Mouse (Mus musculus) thymus, adult 2 months (tissue): ENCODE measurements around the gene Cacnb4. TPM values are rescaled to one million over a fixed set of nuclear protein-coding genes. Genes with fewer than 3 reads are reported as not detected.

ENCODE experiments used
- DNase-seq: peaks from one replicate; pipeline ENCODE4 v3.0.0; 2021
- H3K27ac ChIP-seq: fragments of 200-500 bp; 2 replicates; pipeline ENCODE4 v1.5.1; 2012; ENCODE audit warnings: low read length, control low read depth; ENCODE audit not compliant: control insufficient read depth, insufficient read depth
- H3K27me3 ChIP-seq: fragments of 200-500 bp; 2 replicates; pipeline ENCODE4 v1.6.1; 2012; ENCODE audit warnings: mild to moderate bottlenecking, low read length, moderate library complexity, mixed read lengths; ENCODE audit not compliant: control insufficient read depth, insufficient read depth
- H3K36me3 ChIP-seq: fragments of 200-500 bp; 2 replicates; pipeline ENCODE4 v1.6.1; 2012; ENCODE audit warnings: mild to moderate bottlenecking, low read length, moderate library complexity; ENCODE audit not compliant: control insufficient read depth, insufficient read depth
- H3K4me1 ChIP-seq: fragments of 200-500 bp; replicated peaks from 2 replicates; pipeline ENCODE4 v1.6.1; 2012; ENCODE audit warnings: low read length; ENCODE audit not compliant: control insufficient read depth, insufficient read depth
- H3K4me3 ChIP-seq: fragments of 200-500 bp; 2 replicates; pipeline ENCODE4 v1.5.1; 2012; ENCODE audit warnings: mild to moderate bottlenecking, low read length, control low read depth, moderate library complexity; ENCODE audit not compliant: control insufficient read depth, insufficient read depth
- CTCF ChIP-seq: fragments of 200-500 bp; IDR thresholded peaks from 2 replicates; pipeline ENCODE4 v1.5.1; 2012; ENCODE audit warnings: mild to moderate bottlenecking, control low read depth, low read length, moderate library complexity, borderline replicate concordance; ENCODE audit not compliant: control insufficient read depth, poor library complexity, insufficient read depth; ENCODE audit errors: extremely low read depth
- POLR2A ChIP-seq: fragments of 200-500 bp; IDR thresholded peaks from 2 replicates; pipeline ENCODE4 v1.6.1; 2012; ENCODE audit warnings: mild to moderate bottlenecking, low read length, control low read depth, moderate library complexity; ENCODE audit not compliant: control insufficient read depth, poor library complexity, insufficient read depth; ENCODE audit errors: extremely low read depth
- WGBS: fragments of 180-500 bp; shearing (Covaris S2); methylation state at CpG from one replicate; pipeline ENCODE4 v1.1.7; 2018; 5-methylcytosine and 5-hydroxymethylcytosine counted together
- polyA plus RNA-seq: library from polyadenylated mRNA; depleted of rRNA; stranded (reverse); fragments of >200 nt; gene quantifications from 2 replicates; pipeline ENCODE4 v1.2.3, GENCODE M21; 2012

The Cacnb4 gene
- polyA plus RNA-seq, 1 experiment, result 0.04 TPM

DNA sequence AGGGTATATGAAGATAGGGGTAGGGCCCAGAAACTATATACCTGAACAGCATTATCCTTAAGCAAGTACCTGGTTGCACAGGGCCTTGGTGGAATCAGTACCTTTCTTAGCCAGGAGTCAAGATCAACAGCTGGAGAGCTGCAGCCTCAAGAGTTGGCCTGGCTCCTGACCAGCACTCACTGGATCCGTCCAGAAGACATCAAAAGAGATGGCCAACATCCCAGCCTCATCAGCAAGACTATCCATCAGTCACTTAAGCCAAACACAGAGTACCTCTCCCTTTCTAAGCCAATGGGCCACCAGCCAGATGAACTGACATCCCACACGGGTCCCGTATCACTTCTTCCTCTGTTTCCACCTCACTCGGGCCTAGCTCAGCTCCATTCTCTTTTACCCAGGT is 140.1 kb downstream of the Cacnb4 start:
- H3K4me3 ChIP-seq, result no peak overlapping the region
- TF ChIP-seq CTCF (no peak), POLR2A (no peak)
- H3K4me1 ChIP-seq, result no peaks in the 10 kb centered on the region
- no peaks in the 10 kb centered on the region for H3K36me3 ChIP-seq
- H3K27me3 ChIP-seq, result no peaks in the 10 kb centered on the region
- H3K27ac ChIP-seq, result no peak overlapping the region
- DNase-seq, result no peak
- 96% methylated on average over 4 of the region's 4 CpGs for WGBS

DNA sequence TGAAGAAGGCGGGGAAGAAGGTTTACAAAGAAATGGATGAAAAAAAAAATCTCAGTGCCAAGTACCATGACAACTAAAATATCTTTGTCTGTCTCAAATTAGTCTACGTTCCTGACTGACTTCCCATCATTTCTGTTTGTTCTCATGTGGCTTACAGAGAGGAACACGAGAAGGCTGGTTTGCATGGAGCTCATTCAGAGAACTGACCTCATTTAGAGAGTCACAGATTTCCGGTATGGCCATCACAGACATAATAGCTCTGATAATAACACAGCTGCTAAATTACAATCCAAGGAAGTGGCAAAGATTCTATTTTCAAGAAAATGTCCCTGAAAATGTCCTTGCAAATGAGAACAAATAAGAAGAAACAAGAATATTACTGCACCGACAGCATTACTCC is 142.9 kb downstream of the Cacnb4 start:
- 91% methylated on average over 5 of the region's 5 CpGs for WGBS
- Histone ChIP-seq H3K27me3 (no peaks in the 10 kb centered on the region), H3K4me1 (no peaks in the 10 kb centered on the region), H3K4me3 (no peak overlapping the region), H3K36me3 (no peaks in the 10 kb centered on the region), H3K27ac (no peak overlapping the region)
- DNase-seq, result no peak
- TF ChIP-seq POLR2A, result no peak
- TF ChIP-seq CTCF, result no peak

DNA sequence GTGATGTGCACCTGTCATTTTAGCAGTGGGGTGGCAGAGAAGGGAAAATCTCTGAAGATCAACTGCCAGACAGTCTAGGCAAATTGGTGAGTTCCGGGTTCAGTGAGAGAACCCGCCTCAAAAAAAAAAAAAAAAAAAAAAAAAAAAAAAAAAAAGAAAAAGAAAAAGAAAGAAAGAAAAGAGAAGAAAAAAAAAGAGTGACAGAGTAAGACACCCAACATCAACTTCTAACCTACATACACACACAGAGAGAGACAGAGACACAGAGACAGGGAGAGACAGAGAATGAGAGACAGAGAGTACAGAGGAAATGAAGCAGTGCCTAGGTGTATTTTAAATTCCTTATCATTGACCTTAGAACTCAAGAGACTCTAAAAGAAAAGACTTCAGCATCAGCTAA is 146.1 kb downstream of the Cacnb4 start:
- no peaks in the 10 kb centered on the region for H3K36me3 ChIP-seq
- no peak overlapping the region for H3K27ac ChIP-seq
- no peak for DNase-seq
- H3K27me3 ChIP-seq, result no peaks in the 10 kb centered on the region
- 100% methylated on average over 2 of the region's 2 CpGs for WGBS
- H3K4me3 ChIP-seq, result no peak overlapping the region
- no peak for TF ChIP-seq CTCF
- no peak for TF ChIP-seq POLR2A
- H3K4me1 ChIP-seq, result 0 out of 2 replicates have a peak, but pooled peaks cover 2% of the 10 kb centered on the region

DNA sequence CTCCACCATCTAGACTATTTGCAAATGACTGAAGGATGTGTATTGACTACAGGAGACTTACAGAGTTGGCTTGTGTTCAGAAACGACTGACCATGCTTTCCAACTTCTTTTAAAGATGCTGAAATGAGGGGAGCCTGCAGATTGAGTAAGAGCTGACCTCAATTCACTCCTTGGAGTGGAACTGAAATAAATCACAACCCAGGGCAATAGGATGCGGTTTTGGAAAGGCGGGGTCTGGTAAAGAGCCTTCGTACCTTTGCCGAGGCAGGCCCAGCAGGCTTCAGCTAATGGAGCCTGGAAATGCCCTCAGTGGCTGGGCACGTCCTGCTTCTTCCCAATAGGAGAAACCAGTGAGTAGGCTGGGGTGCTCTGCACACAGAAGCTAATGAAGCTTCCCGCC is 147.4 kb downstream of the Cacnb4 start:
- TF ChIP-seq CTCF (no peak), POLR2A (no peak)
- no peak overlapping the region for H3K27ac ChIP-seq
- DNase-seq, result no peak
- 92% methylated on average over 7 of the region's 7 CpGs for WGBS
- H3K4me1 ChIP-seq, result peaks cover 2% of the 10 kb centered on the region; the same call in 1 of the 2 replicates
- H3K27me3 ChIP-seq, result no peaks in the 10 kb centered on the region
- no peak overlapping the region for H3K4me3 ChIP-seq
- no peaks in the 10 kb centered on the region for H3K36me3 ChIP-seq

DNA sequence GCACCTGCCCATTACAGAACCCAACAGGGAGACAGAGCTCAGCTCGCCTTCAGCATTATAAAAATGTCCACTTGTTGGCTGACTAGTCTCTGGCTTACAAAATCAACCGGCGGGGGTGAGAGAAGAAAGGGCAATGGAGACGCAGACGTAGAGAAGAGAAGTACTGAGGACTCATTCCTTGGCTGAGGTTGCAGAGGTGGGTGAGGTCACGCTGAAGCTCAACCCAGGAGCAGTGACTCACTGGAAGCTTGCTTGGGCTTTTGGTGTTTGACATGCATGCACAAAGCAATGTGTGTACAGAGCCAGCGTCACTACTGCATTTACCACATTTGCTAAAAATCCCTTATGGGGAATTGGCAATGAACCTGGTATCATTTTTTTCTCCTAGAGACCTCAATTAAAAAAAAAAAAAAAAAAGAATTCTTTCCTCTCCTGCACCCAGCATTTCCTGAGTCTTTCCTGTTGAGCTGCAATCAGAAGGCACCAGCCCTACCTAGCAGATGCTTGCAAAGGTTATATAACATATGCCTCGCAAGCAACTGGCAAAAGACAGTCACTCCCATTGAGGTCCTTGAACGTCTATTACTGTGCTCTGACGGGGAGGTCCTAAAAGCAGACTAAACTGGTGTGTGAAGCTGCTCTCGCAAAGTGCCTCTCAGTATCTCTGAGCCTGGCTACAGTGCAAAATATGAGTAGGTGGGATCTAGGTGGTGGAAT is 150.6 kb downstream of the Cacnb4 start:
- 35% methylated on average over 11 of the region's 11 CpGs for WGBS
- TF ChIP-seq CTCF (no peak), POLR2A (no peak)
- DNase-seq, result no peak
- Histone ChIP-seq H3K27ac (no peak overlapping the region), H3K27me3 (no peaks in the 10 kb centered on the region), H3K36me3 (no peaks in the 10 kb centered on the region), H3K4me3 (no peak overlapping the region), H3K4me1 (peaks cover 2% of the 10 kb centered on the region; the same call in 1 of the 2 replicates)

DNA sequence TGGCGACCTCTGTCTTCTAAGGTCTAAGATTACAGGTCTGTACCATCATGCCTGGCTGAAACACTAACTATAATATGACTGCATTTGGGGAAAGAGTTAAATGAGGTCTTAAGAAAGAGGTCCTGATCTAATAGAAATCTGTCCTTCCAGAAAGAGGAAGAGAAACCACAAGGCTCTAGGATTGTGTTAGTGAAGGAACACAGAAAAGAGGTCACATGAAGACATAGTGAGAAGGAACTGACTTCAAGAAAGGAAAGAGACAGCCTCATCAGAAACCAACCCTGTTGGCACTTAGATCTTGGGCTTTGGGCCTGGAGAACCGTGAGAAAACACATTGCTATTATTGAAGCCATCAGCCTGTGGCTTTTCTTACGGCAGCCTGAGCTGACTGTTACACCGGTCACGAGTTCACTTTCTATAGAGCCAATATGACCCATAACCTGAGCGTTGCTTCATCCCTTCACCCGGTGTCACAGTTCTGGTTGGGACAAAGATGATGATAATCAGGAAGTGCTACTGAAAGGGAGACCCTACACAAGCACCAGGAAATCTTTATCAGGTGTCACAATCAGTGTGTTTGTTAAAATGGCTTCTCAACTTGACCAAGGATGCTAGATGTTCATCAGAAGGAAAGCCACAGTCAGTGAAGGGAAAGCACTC is 153.4 kb downstream of the Cacnb4 start:
- Histone ChIP-seq H3K27me3 (no peaks in the 10 kb centered on the region), H3K36me3 (no peaks in the 10 kb centered on the region), H3K4me3 (no peak overlapping the region), H3K4me1 (peaks cover 2% of the 10 kb centered on the region; the same call in 1 of the 2 replicates), H3K27ac (no peak overlapping the region)
- DNase-seq, result no peak
- 82% methylated on average over 7 of the region's 7 CpGs for WGBS
- TF ChIP-seq POLR2A, result no peak
- no peak for TF ChIP-seq CTCF

DNA sequence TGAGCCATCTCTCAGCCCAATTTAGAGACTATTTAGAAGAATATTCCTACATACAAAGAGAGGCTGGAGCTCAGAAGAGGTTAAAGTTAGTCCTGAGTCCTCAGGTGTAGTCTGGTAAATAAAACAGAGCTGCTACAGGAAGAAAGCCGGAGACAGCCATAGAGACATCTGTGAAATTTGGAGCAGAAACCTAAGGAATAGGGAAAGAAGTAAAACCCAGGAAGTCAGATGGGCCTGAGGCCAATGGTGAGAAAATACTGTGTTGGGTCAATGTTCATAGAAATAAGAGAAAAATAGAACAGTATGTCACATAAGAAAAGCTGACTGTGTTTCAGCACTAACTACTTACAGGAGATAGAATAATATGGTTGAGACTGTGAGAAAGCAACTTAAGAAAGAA is 155.6 kb downstream of the Cacnb4 start:
- Histone ChIP-seq H3K4me3 (no peak overlapping the region), H3K4me1 (peaks cover 2% of the 10 kb centered on the region; the same call in 1 of the 2 replicates), H3K27me3 (no peaks in the 10 kb centered on the region), H3K27ac (no peak overlapping the region), H3K36me3 (no peaks in the 10 kb centered on the region)
- DNase-seq, result no peak
- WGBS, result 97% methylated on average over 1 of the region's 1 CpGs
- no peak for TF ChIP-seq CTCF
- TF ChIP-seq POLR2A, result no peak
